Mouse (Mus musculus): ENCODE results near the gene Procr.

DNA sequence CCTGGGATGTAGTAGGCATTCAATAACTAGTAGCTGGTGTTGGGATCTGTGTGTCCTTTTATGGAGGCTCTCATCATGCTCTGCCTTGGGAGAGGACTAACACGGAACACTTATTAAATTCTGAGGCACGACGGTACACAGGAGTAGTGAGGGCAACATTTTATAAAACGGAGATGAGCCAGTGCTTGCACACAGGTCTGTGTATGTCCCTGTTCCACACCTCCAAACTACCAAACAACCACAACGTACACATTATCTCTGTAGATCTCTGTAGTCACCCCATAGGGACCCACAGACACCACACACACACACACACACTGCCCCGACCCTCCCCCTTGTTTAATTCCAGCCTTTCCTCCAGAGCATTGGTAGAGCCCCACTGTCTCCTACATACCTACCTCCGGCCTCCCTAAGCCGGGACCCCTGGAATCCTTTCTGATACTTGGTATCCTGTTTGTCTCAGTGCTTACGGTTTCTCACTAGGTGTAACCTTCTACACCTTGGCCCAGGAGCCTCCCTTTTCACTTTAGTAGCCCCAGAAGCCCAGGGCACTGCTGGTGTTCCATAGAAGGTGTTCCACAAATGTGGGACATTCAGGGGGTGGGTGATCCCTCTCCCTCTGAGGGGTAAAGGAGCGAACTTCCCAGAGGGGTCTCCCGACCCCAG is 23.5 kb downstream of the Procr start:
- no peak for TF ChIP-seq GATA1 (IDR thresholded peaks at IDR 0.05; ENCODE audit: borderline replicate concordance, low read length)
- no peak for TF ChIP-seq FLI1 (IDR thresholded peaks at IDR 0.05; ENCODE audit: low read length)

All from megakaryocyte, embryonic 14.5 days (primary cell).